Mouse (Mus musculus) liver, embryonic 13.5 days (tissue): ENCODE data around the gene Agpat1. TPM values are rescaled to one million over a fixed set of nuclear protein-coding genes. Genes with fewer than 3 reads are reported as not detected.

Source experiments
- ATAC-seq: fragments of 200-750 bp; cut with Nextera tagmentation; 2 replicates; pipeline ENCODE4 v1.8.0; 2017; ENCODE audit warnings: low read depth, mild to moderate bottlenecking, moderate number of reproducible peaks, moderate library complexity
- DNase-seq: peaks from one replicate; pipeline ENCODE4 v3.0.0; 2022
- H3K27ac ChIP-seq: fragments of 300-500 bp; sonication (generic); 2 replicates; pipeline ENCODE4 v1.5.1; 2015; ENCODE audit warnings: moderate library complexity, mild to moderate bottlenecking, inconsistent platforms
- H3K27me3 ChIP-seq: fragments of 300-500 bp; sonication (generic); 2 replicates; pipeline ENCODE4 v1.6.1; 2015; ENCODE audit warnings: mild to moderate bottlenecking, inconsistent platforms
- H3K36me3 ChIP-seq: fragments of 300-500 bp; sonication (generic); 2 replicates; pipeline ENCODE4 v1.6.1; 2015; ENCODE audit warnings: mild to moderate bottlenecking, inconsistent platforms
- H3K4me1 ChIP-seq: fragments of 300-500 bp; sonication (generic); replicated peaks from 2 replicates; pipeline ENCODE4 v1.6.1; 2015; ENCODE audit warnings: inconsistent platforms
- H3K4me2 ChIP-seq: fragments of 300-500 bp; sonication (generic); 2 replicates; pipeline ENCODE4 v1.6.1; 2015; ENCODE audit warnings: inconsistent platforms, mild to moderate bottlenecking, moderate library complexity
- H3K4me3 ChIP-seq: fragments of 300-500 bp; sonication (generic); replicated peaks from 2 replicates; pipeline ENCODE4 v1.5.1; 2015; ENCODE audit warnings: mild to moderate bottlenecking, inconsistent platforms
- H3K9ac ChIP-seq: fragments of 300-500 bp; sonication (generic); 2 replicates; pipeline ENCODE4 v1.6.1; 2015; ENCODE audit warnings: mild to moderate bottlenecking, inconsistent platforms
- H3K9me3 ChIP-seq: fragments of 300-500 bp; sonication (generic); replicated peaks from 2 replicates; pipeline ENCODE4 v1.6.1; 2016; ENCODE audit warnings: inconsistent platforms
- WGBS: fragments of 180-500 bp; shearing (Covaris S2); methylation state at CpG from one replicate; pipeline ENCODE4 v1.1.7; 2015; ENCODE audit not compliant: insufficient replicate concordance; 5-methylcytosine and 5-hydroxymethylcytosine counted together
- polyA plus RNA-seq: library from polyadenylated mRNA; unstranded; fragments of >200 nt; fragmentation: Nextera tagmentation; extraction: Ambion mirVana; gene quantifications from 2 replicates; pipeline ENCODE4 v1.2.1, GENCODE M21; 2015

The Agpat1 gene
- polyA plus RNA-seq, 1 experiment from 2014 or later: 24.9 TPM

DNA sequence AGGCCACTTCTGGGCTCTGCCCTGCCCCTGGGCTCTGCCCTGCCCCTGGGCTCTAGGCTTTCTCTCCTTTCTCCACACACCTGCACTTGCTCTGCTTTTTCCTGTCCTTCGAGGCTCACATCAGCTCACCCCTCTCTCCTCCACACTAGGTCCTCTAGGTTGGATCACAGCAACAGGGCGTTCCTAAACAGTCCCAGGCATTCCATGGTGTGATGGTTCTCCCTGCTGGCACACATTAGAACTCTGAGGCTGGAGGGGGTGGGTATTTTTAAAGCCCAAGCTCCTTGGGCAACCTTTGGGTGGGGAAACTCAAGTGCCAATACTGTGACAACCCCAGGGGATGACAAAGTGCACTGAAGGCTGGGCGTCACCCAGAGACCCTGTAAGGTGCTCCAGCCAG, 33.4 kb downstream of the Agpat1 start:
- H3K4me1 ChIP-seq: peaks cover 4% of the 10 kb centered on the region; the same call in 1 of the 2 replicates

DNA sequence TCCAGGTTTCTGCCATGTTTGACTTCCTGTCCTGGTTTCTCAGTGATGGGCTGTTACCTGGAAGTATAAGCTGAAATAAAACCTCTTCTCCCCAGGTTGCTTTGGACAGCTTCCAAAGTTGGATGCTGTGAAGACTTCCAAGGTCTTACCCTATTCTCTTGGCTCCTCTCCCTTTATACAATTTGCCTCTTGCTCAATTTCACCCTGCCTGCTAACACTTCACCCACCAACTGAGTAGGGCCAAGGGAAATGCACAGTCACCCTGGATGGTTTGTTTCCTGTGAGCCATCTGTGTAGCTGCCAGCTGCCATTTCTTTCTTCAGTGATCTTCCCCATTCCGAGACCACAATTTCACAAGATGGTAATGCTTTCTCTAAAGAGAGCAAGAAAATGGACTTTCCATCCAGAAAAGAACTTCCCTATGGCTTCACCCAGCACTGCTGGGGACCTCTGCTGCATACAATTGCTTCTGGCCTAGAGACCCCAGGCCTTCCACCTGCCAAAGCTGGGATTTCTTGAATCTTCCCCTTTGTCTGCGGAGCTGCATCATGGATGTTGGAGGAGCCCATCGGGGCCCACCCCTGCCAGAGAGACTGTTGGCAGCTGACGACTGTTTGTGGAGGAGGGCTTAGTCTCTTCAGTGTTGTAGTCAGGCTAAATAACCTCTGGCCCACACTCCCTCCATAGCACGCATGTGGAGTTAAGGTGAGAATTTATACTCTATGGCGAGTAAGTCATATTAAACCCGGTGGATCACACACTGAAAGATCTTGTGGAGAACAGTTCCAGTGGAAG, 35.6 kb downstream of the Agpat1 start:
- Histone ChIP-seq H3K9me3 (no peaks in the 10 kb centered on the region), H3K9ac (no peak overlapping the region), H3K36me3 (no peaks in the 10 kb centered on the region), H3K4me1 (peaks cover under 1% of the 10 kb centered on the region; the same call in 1 of the 2 replicates), H3K27ac (no peak overlapping the region), H3K27me3 (peaks cover 20% of the 10 kb centered on the region), H3K4me3 (no peak overlapping the region), H3K4me2 (no peak overlapping the region)
- no peak for ATAC-seq
- WGBS: 60% methylated on average over 7 of the region's 7 CpGs
- no peak for DNase-seq

More for the DNA sequence above, 33.4 kb downstream of the Agpat1 start:
- no peak overlapping the region for H3K9ac ChIP-seq
- H3K4me3 ChIP-seq: no peak overlapping the region
- no peak overlapping the region for H3K27ac ChIP-seq
- DNase-seq: no peak
- no peaks in the 10 kb centered on the region for H3K36me3 ChIP-seq
- ATAC-seq: no peak
- H3K9me3 ChIP-seq: no peaks in the 10 kb centered on the region
- WGBS: 54% methylated on average over 3 of the region's 3 CpGs
- H3K27me3 ChIP-seq: peaks cover 39% of the 10 kb centered on the region
- no peak overlapping the region for H3K4me2 ChIP-seq

DNA sequence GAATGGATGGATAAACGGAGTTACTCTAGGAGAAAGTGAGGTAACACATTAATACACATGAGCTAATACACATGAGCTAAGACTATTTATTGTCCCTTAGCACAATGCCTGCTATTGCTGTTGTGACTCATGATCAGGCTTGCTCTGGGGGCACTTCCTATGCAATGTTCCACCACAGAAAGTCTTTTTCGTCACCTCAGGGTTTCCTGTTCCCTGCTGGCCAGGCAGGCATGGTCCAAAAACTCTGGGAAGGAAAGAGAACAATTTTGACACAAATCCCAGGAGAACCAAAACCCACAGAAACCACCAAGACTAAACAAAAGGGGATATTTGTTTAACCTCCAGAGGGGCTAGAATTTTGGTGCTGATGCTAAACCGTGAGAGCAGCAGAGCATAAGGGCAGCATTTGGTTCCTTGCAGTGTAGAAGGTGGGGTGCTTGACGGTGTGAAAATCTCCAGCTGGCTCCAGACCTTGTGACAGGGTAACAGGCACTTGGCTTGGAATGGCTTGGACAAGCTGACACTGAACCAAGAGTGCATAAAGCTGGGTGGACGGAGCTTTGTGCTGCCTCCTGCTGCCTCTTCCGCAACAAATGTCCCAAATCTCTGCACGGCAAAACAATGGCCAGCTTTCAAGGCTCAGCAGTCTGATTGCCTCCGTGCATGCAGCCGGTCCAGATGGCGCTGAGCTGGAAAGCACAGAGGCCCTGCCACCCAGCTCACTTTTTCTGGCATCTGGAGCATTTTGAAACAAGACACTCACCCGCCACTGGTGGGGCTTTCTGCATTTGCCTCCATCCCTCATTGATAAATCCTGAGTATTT, 36.9 kb downstream of the Agpat1 start:
- H3K36me3 ChIP-seq: no peaks in the 10 kb centered on the region
- no peak overlapping the region for H3K9ac ChIP-seq
- H3K9me3 ChIP-seq: no peaks in the 10 kb centered on the region
- H3K27me3 ChIP-seq: peaks cover 19% of the 10 kb centered on the region
- 31% methylated on average over 11 of the region's 11 CpGs for WGBS
- H3K4me3 ChIP-seq: no peak overlapping the region
- H3K27ac ChIP-seq: no peak overlapping the region
- no peak for DNase-seq
- no peak for ATAC-seq
- H3K4me1 ChIP-seq: peaks cover 13% of the 10 kb centered on the region
- H3K4me2 ChIP-seq: no peak overlapping the region

DNA sequence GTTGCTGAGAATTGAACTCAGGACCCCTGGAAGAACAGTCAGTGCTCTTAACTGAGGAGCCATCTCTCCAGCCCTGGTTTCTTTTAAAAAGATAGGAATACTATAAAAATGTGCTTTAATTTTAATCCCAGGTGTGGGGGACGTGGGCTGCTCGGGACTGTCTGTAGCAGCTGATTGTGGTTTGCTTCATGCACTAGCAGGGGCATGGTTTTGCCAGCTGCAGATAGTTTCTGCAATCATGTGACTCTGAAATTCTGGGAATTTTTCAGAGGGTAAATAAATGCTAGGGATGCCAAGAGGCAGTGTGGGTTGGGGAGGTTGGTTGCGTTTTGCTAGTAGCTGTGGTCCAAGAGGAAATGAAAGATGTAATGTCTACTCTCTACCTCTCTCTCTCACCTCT, 37.9 kb downstream of the Agpat1 start:
- no peak for DNase-seq
- ATAC-seq: no peak
- WGBS: 58% methylated on average over 3 of the region's 3 CpGs

DNA sequence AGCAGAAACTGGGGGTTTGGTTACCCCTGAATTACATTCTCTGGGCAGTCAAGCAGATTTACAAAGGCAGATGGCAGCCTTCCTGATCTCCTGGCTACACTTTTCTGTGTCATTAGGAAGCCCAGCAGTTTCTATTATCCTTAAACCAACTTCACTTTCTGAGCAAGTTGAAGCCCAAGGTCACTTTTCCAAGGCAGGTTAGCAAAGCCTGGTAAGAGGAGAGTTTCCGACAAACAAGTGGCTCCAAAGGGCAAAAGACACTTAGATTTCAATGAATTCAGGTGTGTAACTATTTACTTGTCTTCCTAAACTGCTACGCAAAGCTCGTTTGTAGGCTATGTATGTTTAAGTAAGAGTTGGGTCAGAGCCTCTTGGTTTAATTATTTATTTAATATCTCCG, 39.3 kb downstream of the Agpat1 start:
- Histone ChIP-seq H3K4me3 (no peak overlapping the region), H3K36me3 (no peaks in the 10 kb centered on the region), H3K9me3 (no peaks in the 10 kb centered on the region), H3K4me1 (peaks cover 31% of the 10 kb centered on the region), H3K27me3 (peaks cover 11% of the 10 kb centered on the region), H3K27ac (no peak overlapping the region), H3K4me2 (no peak overlapping the region), H3K9ac (no peak overlapping the region)
- DNase-seq: no peak
- 62% methylated on average over 4 of the region's 4 CpGs for WGBS
- ATAC-seq: no peak

More for the DNA sequence above, 37.9 kb downstream of the Agpat1 start:
- Histone ChIP-seq H3K36me3 (no peaks in the 10 kb centered on the region), H3K4me2 (no peak overlapping the region), H3K27me3 (peaks cover 19% of the 10 kb centered on the region), H3K9ac (no peak overlapping the region), H3K4me3 (no peak overlapping the region), H3K9me3 (no peaks in the 10 kb centered on the region), H3K27ac (no peak overlapping the region), H3K4me1 (peaks cover 21% of the 10 kb centered on the region)

DNA sequence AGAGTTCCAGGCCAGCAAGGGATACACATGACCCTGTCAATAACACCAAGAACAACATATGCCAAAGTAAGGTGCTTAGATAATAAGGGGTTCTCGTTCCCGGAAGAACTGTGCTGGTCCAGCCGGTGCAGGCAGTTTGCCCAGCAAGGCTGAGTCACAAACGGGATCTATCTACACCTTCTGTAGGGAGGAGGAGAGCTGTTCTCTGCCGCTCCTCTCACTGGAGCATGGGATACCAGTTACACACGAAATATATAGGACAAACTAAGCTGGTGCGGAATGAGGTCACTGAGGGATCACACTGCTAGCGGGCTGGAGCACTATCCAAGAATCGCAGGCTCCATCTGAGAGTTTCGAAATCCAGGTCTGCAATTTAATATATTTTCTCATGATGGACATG, 39.9 kb downstream of the Agpat1 start:
- ATAC-seq: no peak
- Histone ChIP-seq H3K4me2 (no peak overlapping the region), H3K4me1 (peaks cover 35% of the 10 kb centered on the region), H3K4me3 (no peak overlapping the region), H3K9me3 (no peaks in the 10 kb centered on the region), H3K9ac (no peak overlapping the region), H3K27ac (no peak overlapping the region), H3K36me3 (peaks cover 4% of the 10 kb centered on the region; the same call in 1 of the 2 replicates), H3K27me3 (peaks cover 11% of the 10 kb centered on the region)
- WGBS: 66% methylated on average over 10 of the region's 10 CpGs
- DNase-seq: no peak

DNA sequence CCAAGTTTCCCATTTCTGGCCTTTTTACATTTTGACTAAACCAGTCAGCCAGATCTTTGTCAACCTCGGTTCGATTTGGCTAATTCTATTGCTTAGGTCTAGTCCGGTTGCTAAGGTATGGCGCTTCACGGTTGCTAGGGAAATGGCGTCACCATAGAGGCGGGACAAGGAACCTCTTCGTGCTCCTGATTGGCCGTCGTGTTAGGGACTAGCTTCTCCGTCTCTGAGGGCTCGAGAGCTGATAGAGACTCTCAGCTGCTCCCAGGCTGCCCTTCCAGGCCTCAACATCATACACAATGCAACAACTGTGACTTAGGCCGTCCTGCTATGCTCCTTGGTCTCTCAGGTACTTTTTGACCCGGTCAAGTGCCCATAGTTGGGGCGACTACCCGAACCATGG, 40.5 kb downstream of the Agpat1 start, which contains the start of gene Fkbpl:
Fkbpl (plus strand) TSS at position 157 of the 400 bp plus-strand sequence.
- ATAC-seq: peak; percentile 53
- peaks cover 10% of the 10 kb centered on the region; the same call in 1 of the 2 replicates for H3K36me3 ChIP-seq
- DNase-seq: peak; percentile 89
- peak within 1 kb of the TSS; percentile 73 for H3K9ac ChIP-seq
- peaks cover 41% of the 10 kb centered on the region for H3K4me1 ChIP-seq
- H3K4me3 ChIP-seq: peak within 1 kb of the TSS; percentile 94
- WGBS: 1% methylated on average over 16 of the region's 16 CpGs
- H3K27ac ChIP-seq: peak within 1 kb of the TSS; percentile 72
- no peaks in the 10 kb centered on the region for H3K9me3 ChIP-seq
- peak within 1 kb of the TSS; percentile 90 for H3K4me2 ChIP-seq
- peaks cover 11% of the 10 kb centered on the region for H3K27me3 ChIP-seq

DNA sequence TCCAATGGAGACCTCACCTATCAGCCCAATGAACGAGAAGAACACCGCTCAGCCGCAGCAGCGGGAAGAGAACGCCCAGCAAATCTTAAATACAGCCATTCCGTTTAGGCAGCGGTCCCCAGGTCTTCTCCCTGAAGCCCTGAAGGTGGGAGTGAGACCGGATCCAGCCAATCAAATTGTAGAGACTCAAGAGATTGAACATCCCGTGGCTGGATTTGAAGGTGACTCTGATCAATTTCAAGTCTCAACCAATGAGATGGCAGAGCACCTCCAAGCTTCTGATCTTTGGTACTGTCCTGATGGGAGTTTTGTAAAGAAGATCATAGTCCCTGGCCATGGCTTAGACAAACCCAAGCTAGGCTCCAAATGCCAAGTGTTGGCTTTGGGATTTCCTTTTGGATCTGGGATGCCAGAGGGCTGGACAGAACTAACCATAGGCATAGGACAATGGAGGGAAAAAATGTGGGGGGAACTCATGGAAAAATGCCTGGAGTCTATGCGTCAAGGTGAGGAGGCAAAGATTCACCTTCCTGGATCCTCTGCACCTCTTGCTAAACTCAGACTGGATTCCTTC, 41.3 kb downstream of the Agpat1 start:
- Histone ChIP-seq H3K36me3 (peaks cover 17% of the 10 kb centered on the region), H3K27ac (peak overlapping the region; percentile 72), H3K9me3 (no peaks in the 10 kb centered on the region), H3K4me2 (peak overlapping the region; percentile 90), H3K9ac (peak overlapping the region; percentile 73), H3K27me3 (peaks cover 11% of the 10 kb centered on the region; the same call in 1 of the 2 replicates), H3K4me3 (peak overlapping the region; percentile 94), H3K4me1 (peaks cover 41% of the 10 kb centered on the region)
- WGBS: 48% methylated on average over 10 of the region's 10 CpGs
- ATAC-seq (no peak), DNase-seq (no peak)

DNA sequence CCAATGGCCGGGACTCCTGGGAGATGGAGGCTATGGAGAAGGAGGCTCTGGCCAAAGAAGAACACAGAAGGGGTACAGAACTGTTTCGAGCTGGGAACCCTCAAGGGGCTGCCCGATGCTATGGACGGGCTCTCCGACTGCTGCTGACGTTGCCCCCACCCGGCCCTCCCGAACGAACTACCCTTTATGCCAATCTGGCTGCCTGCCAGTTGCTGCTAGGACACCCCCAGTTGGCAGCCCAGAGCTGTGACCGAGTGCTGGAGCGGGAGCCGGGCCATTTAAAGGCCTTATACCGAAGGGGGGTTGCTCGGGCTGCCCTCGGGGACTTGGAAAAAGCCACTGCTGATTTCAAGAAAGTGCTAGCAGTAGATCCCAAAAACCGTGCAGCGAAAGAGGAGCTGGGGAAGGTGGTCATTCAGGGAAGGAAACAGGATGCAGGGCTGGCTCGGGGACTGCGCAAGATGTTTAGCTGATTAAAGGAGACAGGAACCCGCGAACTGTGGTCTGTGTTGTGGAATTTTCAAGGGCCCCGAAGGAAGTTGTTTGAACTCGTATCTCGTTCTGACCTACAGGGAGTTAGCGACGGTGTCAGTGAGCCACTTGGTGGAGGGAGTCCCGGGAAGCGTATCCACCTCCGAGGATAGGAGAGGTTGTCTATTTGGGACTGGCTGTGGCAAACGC, 41.9 kb downstream of the Agpat1 start:
- H3K27ac ChIP-seq: peak overlapping the region; percentile 43
- DNase-seq: no peak
- no peak for ATAC-seq
- H3K9ac ChIP-seq: peak overlapping the region; percentile 13; the same call in 1 of the 2 replicates
- peaks cover 8% of the 10 kb centered on the region; the same call in 1 of the 2 replicates for H3K27me3 ChIP-seq
- peaks cover 41% of the 10 kb centered on the region for H3K4me1 ChIP-seq
- H3K4me3 ChIP-seq: peak overlapping the region; percentile 94
- peaks cover 23% of the 10 kb centered on the region for H3K36me3 ChIP-seq
- no peaks in the 10 kb centered on the region for H3K9me3 ChIP-seq
- WGBS: 57% methylated on average over 30 of the region's 30 CpGs
- peak overlapping the region; percentile 90 for H3K4me2 ChIP-seq

DNA sequence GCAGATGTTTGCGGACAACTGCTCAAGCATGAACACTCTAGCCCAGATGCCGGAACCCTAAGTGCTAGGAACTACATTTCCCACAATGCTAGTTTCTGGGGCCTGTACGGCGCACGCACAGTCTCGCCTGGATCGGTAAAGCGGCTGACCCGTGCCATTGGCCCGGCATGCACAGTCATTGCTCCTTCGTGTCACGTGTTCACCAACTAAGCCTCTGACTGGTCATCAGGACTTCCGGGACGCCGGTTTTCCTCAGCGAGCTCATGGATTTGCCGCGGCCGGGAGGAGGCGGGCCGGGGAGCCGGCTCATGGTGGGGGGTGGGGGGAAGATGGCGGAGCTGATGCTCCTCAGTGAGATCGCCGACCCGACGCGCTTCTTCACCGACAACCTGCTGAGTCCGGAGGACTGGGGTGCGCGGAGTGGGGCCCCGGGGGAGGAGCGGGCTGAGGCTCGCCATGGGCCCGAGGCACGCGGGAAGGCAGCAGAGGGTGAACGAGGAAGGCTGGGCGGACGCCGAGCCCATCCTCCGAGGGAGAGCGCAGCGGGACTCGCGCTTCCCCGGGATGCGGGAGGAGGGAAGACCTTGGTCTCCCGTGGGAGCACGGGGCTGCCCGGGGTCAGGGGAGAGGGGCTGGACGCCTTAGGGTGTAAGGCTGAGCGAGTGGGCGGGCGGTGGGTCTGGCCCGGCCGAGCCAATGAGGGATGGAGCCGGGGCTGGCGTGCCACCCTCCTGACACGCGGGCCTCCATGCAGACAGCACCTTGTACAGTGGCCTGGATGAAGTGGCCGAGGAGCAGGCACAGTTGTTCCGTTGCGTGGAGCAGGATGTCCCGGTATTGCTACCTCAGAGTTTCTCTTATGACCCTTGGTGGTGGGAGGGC, 43.1 kb downstream of the Agpat1 start, which contains the start of gene Atf6b:
Atf6b (plus strand) TSS at position 241 of the 882 bp plus-strand sequence.
- under 1% methylated on average over 66 of the region's 66 CpGs for WGBS
- peaks cover 33% of the 10 kb centered on the region for H3K36me3 ChIP-seq
- ATAC-seq: peak; percentile 96

More for the DNA sequence above, 43.1 kb downstream of the Agpat1 start, which contains the start of gene Atf6b:
- Histone ChIP-seq H3K9ac (peak within 1 kb of the TSS; percentile 88), H3K4me1 (peaks cover 41% of the 10 kb centered on the region), H3K27ac (peak within 1 kb of the TSS; percentile 71), H3K27me3 (0 out of 2 replicates have a peak, but pooled peaks cover 3% of the 10 kb centered on the region), H3K4me2 (peak within 1 kb of the TSS; percentile 90), H3K4me3 (peak within 1 kb of the TSS; percentile 94), H3K9me3 (no peaks in the 10 kb centered on the region)
- DNase-seq: peak; percentile 96
